Mouse (Mus musculus): Measurements from ENCODE around the gene Serpinb7. TPM values are rescaled to one million over a fixed set of nuclear protein-coding genes. Genes with fewer than 3 reads are reported as not detected.

Gene Serpinb7
- polyA plus RNA-seq, 1 experiment from 2014 or later: not detected

Other genes with a start within 250 kb of the Serpinb7 start
- gene Serpinb3b, start 121.3 kb upstream of the Serpinb7 start, polyA plus RNA-seq (2015; fragmentation: Nextera tagmentation; extraction: Ambion mirVana): not detected in 2 replicates
- gene Serpinb3c, start 121.3 kb upstream of the Serpinb7 start, polyA plus RNA-seq (2015; fragmentation: Nextera tagmentation; extraction: Ambion mirVana): not detected in 2 replicates
- gene Serpinb11, start 38.5 kb upstream of the Serpinb7 start, polyA plus RNA-seq (2015; fragmentation: Nextera tagmentation; extraction: Ambion mirVana): not detected in 2 replicates
- 0.22 TPM in 2 replicates for gene Serpinb2, start 111.8 kb downstream of the Serpinb7 start, polyA plus RNA-seq (2015; fragmentation: Nextera tagmentation; extraction: Ambion mirVana)
- gene Serpinb8, start 190.4 kb downstream of the Serpinb7 start, polyA plus RNA-seq (2015; fragmentation: Nextera tagmentation; extraction: Ambion mirVana): 0.72 and 0.86 TPM in 2 replicates